Comparison of ENCODE assay signal across 12 mouse cellular contexts in genomic region chr14:46923931-46924330, GRCm38 (mm10). TPM values are rescaled to one million over a fixed set of nuclear protein-coding genes. Genes with fewer than 3 reads are reported as not detected.
A peak's percentile ranks its signal among the peaks of the same experiment; 100 is the strongest.
DNase-seq lines count a peak whose midpoint lies in the region; ATAC-seq and TF ChIP-seq lines count a peak whose summit lies in the region.
"Had no signal": no experiment of that assay in that cellular context is flagged by ENCODE, and none has a peak within 500 bp of the region (broad histone marks: within the 10 kb centered on the region; RNA-seq: fewer than 3 reads in every experiment).

No protein-coding gene starts in this region.

- 67% methylated on average over 10 of the region's 10 CpGs for WGBS in bone marrow, adult 2 months
- WGBS in embryonic facial prominence, embryonic 15.5 days, result 60% methylated on average over 10 of the region's 10 CpGs
- 64% methylated on average over 10 of the region's 10 CpGs for WGBS in kidney, adult 2 months
- 29% methylated on average over 10 of the region's 10 CpGs for WGBS in lung, embryonic 16.5 days
- 71% methylated on average over 10 of the region's 10 CpGs for WGBS in hindbrain, postnatal 0 days

- no peaks in the 10 kb centered on the region; the same call in 1 of the 2 replicates for H3K4me1 ChIP-seq in bone marrow, adult 2 months (ENCODE audit: control insufficient read depth, insufficient read depth, low read length)
- peaks cover 34% of the 10 kb centered on the region for H3K4me1 ChIP-seq in embryonic facial prominence, embryonic 15.5 days
- 0 out of 2 replicates have a peak, but pooled peaks cover 2% of the 10 kb centered on the region for H3K4me1 ChIP-seq in kidney, adult 2 months (ENCODE audit: control insufficient read depth, insufficient read depth, low read length)
- peaks cover 9% of the 10 kb centered on the region; the same call in 1 of the 2 replicates for H3K4me1 ChIP-seq in lung, embryonic 16.5 days (replicated peaks; ENCODE audit: control insufficient read depth, insufficient read depth, low read length)
- H3K4me1 ChIP-seq in hindbrain, postnatal 0 days (ENCODE audit: insufficient read depth, low read length), result no peaks in the 10 kb centered on the region
- H3K4me1 ChIP-seq: neural tube, embryonic 15.5 days had no signal

- no peak for TF ChIP-seq POLR2A in bone marrow, adult 2 months (IDR thresholded peaks at IDR 0.05; ENCODE audit: borderline replicate concordance, control insufficient read depth, low read depth, low read length)
- TF ChIP-seq POLR2A in kidney, adult 2 months (IDR thresholded peaks at IDR 0.05; ENCODE audit: low read depth, low read length), result no peak

- no peaks in the 10 kb centered on the region for H3K27me3 ChIP-seq in embryonic facial prominence, embryonic 15.5 days
- H3K27me3 ChIP-seq in kidney, adult 2 months (replicated peaks; ENCODE audit: control insufficient read depth, insufficient read depth, low read length), result no peaks in the 10 kb centered on the region
- H3K27me3 ChIP-seq in lung, embryonic 16.5 days (ENCODE audit: control insufficient read depth, insufficient read depth, low read depth, low read length), result no peaks in the 10 kb centered on the region
- no peaks in the 10 kb centered on the region for H3K27me3 ChIP-seq in hindbrain, postnatal 0 days (ENCODE audit: insufficient read depth, low read length)
- H3K27me3 ChIP-seq: neural tube, embryonic 15.5 days had no signal

- peak; percentile 70 for DNase-seq in kidney, adult 2 months
- DNase-seq in hindbrain, postnatal 0 days (ENCODE audit: low spot score), result no peak
- no peak for DNase-seq in frontal cortex, adult 2 months (ENCODE audit: extremely low spot score in 1 of 2, low spot score in 1 of 2)
- no peak for DNase-seq in MN1 (ENCODE audit: low spot score)
- DNase-seq: adrenal gland, postnatal 25 days had no signal

- H3K36me3 ChIP-seq in embryonic facial prominence, embryonic 15.5 days, result no peaks in the 10 kb centered on the region; the same call in 1 of the 2 replicates
- no peaks in the 10 kb centered on the region for H3K36me3 ChIP-seq in kidney, adult 2 months (ENCODE audit: control insufficient read depth, insufficient read depth, low read length)
- H3K36me3 ChIP-seq in lung, embryonic 16.5 days (ENCODE audit: control insufficient read depth, insufficient read depth, low read length), result no peaks in the 10 kb centered on the region
- H3K36me3 ChIP-seq in hindbrain, postnatal 0 days (ENCODE audit: insufficient read depth, low read length), result no peaks in the 10 kb centered on the region
- H3K36me3 ChIP-seq: G1E; neural tube, embryonic 15.5 days had no signal

- no peak overlapping the region for H3K4me3 ChIP-seq in bone marrow, adult 2 months (replicated peaks; ENCODE audit: control insufficient read depth, low read depth, low read length)
- H3K4me3 ChIP-seq in embryonic facial prominence, embryonic 15.5 days (replicated peaks), result no peak overlapping the region
- H3K4me3 ChIP-seq in kidney, adult 2 months (ENCODE audit: insufficient read depth, low read depth, low read length), result no peak overlapping the region
- H3K4me3 ChIP-seq in lung, embryonic 16.5 days (ENCODE audit: low read length), result no peak overlapping the region
- H3K4me3 ChIP-seq in hindbrain, postnatal 0 days (ENCODE audit: low read length), result no peak overlapping the region
- H3K4me3 ChIP-seq: neural tube, embryonic 15.5 days had no signal

- no peaks in the 10 kb centered on the region for H3K9me3 ChIP-seq in embryonic facial prominence, embryonic 15.5 days (replicated peaks)
- no peaks in the 10 kb centered on the region for H3K9me3 ChIP-seq in lung, embryonic 16.5 days (ENCODE audit: control insufficient read depth, low read length)
- H3K9me3 ChIP-seq in hindbrain, postnatal 0 days (ENCODE audit: low read length), result no peaks in the 10 kb centered on the region
- H3K9me3 ChIP-seq: G1E; neural tube, embryonic 15.5 days had no signal

- no peak overlapping the region for H3K4me2 ChIP-seq in embryonic facial prominence, embryonic 15.5 days (replicated peaks)
- no peak overlapping the region for H3K4me2 ChIP-seq in lung, embryonic 16.5 days (ENCODE audit: low read depth, low read length)
- no peak overlapping the region for H3K4me2 ChIP-seq in hindbrain, postnatal 0 days (ENCODE audit: low read depth, low read length)
- H3K4me2 ChIP-seq: midbrain, embryonic 11.5 days; neural tube, embryonic 15.5 days had no signal

- no peak overlapping the region for H3K9ac ChIP-seq in embryonic facial prominence, embryonic 15.5 days
- H3K9ac ChIP-seq in lung, embryonic 16.5 days (ENCODE audit: low read length), result 0 out of 2 replicates have a peak overlapping the region, but pooled peaks have one; percentile 18
- H3K9ac ChIP-seq in hindbrain, postnatal 0 days (replicated peaks; ENCODE audit: low read length), result no peak overlapping the region
- H3K9ac ChIP-seq: neural tube, embryonic 15.5 days had no signal

- peak overlapping the region; percentile 26; the same call in 1 of the 2 replicates for H3K27ac ChIP-seq in bone marrow, adult 2 months (ENCODE audit: control insufficient read depth, insufficient read depth, low read depth, low read length, poor library complexity)
- peak overlapping the region; percentile 40; the same call in 1 of the 2 replicates for H3K27ac ChIP-seq in embryonic facial prominence, embryonic 15.5 days (replicated peaks)
- H3K27ac ChIP-seq in kidney, adult 2 months (ENCODE audit: insufficient read depth, low read depth, low read length), result peak overlapping the region; percentile 66; the same call in 1 of the 2 replicates
- H3K27ac ChIP-seq in lung, embryonic 16.5 days (ENCODE audit: low read length), result peak overlapping the region; percentile 77
- no peak overlapping the region for H3K27ac ChIP-seq in hindbrain, postnatal 0 days
- H3K27ac ChIP-seq: neural tube, embryonic 15.5 days had no signal

- TF ChIP-seq CTCF in bone marrow, adult 2 months (IDR thresholded peaks at IDR 0.05; ENCODE audit: control insufficient read depth, insufficient read depth, low read length), result no peak
- no peak for TF ChIP-seq CTCF in kidney, adult 2 months (conservative IDR thresholded peaks at IDR 0.05; ENCODE audit: insufficient read depth, insufficient read length, low read depth, low read length)
- no peak for TF ChIP-seq CTCF in hindbrain, postnatal 0 days (IDR thresholded peaks at IDR 0.05; ENCODE audit: low read depth)

- ATAC-seq in embryonic facial prominence, embryonic 15.5 days (ENCODE audit: insufficient number of reproducible peaks, low FRiP score, low TSS enrichment, low read depth), result no peak
- ATAC-seq in lung, embryonic 16.5 days (ENCODE audit: low read depth), result peak; percentile 71
- ATAC-seq in hindbrain, postnatal 0 days, result no peak
- ATAC-seq: intestine, embryonic 16.5 days had no signal

RNA-seq across cellular contexts. Expression of gene Samd4, which starts 41.3 kb away (rescaled TPM):
- polyA plus RNA-seq in bone marrow, adult 2 months (2011; ENCODE audit: insufficient read depth, insufficient read length, low replicate concordance, missing spikeins), result 3.6 and 7.7 TPM in 2 replicates
- 14.6 and 15.4 TPM in 2 replicates for polyA plus RNA-seq in embryonic facial prominence, embryonic 15.5 days (2015; fragmentation: Nextera tagmentation; extraction: Ambion mirVana)
- 3.9 and 4.6 TPM in 2 replicates for polyA plus RNA-seq in kidney, adult 2 months (2012; rRNA removed)
- 6.2 and 6.6 TPM in 2 replicates for polyA plus RNA-seq in lung, embryonic 16.5 days (2015; fragmentation: Nextera tagmentation; extraction: Ambion mirVana)
- total RNA-seq in hindbrain, postnatal 0 days (2014; rRNA removed), result 14.3 and 14.7 TPM in 2 replicates
- 4.4 and 4.9 TPM in 2 replicates for polyA plus RNA-seq in hindbrain, postnatal 0 days (2015; fragmentation: Nextera tagmentation; extraction: Ambion mirVana)
- polyA plus RNA-seq in frontal cortex, adult 2 months (2012; rRNA removed), result 12.7 and 13.3 TPM in 2 replicates
- polyA plus RNA-seq: G1E had no signal
